Mouse (Mus musculus): Measurements from ENCODE around the gene Iqgap2.

Iqgap2 gene

DNA sequence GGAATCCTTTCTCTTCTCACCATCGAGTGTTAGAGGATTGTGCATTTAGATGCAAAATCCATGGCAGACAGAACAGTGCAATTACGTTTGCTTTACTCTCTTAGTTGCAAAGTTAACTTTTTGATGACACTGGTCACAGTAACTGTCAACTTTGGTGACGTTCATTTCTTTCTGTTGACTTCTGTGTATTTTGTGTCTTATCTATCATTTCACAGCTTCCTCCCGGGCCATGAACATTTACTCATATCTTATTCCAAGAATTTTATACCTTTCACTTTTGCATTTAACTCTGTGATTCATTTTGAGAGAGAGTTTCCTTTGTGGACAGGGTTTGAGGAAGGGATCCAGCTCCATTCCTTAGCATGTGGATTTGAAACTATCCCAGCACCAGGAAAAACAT, 238.0 kb downstream of the Iqgap2 start:
- DNase-seq (ENCODE audit: low spot score): no peak

DNA sequence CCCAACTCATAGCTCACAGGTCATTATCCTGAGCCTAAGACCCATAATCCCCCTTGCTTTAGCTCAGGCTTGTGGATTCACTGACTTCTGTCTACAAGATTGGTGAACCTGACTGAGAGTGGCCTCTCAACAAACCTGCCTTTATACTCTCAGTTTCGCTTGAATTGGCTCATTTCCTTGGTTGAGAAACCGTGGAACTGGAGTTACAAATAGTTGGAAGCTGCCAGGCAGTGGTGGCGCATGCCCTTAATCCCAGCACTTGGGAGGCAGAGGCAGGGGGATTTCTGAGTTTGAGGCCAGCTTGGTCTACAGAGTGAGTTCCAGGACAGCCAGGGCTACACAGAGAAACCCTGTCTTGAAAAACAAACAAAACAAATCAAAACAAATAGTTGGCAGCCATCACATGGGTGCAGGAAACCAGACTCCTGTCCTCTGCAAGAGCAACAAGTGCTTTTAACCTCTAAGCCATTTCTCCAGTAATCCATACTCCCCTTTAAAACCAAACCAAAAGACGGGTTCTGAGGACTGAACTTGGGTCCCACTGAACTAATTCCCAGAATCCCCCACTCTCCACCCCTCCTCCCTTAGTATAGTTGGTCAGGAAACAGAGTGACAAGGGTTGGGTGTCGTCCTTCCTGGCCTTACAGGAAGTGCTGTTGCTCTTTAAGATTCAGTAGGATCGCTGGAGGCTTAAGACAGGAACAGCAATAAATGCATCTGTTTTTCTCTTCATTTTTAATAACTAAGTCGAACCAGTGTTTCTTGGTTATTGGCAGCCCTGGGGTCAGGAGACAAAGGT, 239.7 kb downstream of the Iqgap2 start:
- DNase-seq (ENCODE audit: low spot score): no peak

DNA sequence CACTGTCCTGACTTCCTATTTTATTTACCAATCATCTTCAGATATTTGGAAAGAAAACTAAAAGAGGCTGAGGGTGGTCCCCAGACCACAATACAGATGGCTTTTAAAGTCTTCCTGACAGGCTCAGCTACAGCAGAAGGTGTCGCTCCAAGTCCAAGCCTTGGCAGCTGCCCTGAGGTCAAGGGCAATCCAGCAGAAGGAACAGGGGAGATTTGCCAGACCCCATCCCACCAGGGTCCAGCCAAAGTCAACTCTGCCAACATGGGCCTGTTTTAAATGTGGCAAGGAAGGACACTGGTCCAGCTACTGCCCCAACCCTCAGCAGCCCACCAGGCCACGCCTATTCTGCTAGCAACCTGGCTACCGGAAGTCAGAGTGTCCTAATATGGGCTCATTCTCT, 241.8 kb downstream of the Iqgap2 start:
- no peak for DNase-seq (ENCODE audit: low spot score)

DNA sequence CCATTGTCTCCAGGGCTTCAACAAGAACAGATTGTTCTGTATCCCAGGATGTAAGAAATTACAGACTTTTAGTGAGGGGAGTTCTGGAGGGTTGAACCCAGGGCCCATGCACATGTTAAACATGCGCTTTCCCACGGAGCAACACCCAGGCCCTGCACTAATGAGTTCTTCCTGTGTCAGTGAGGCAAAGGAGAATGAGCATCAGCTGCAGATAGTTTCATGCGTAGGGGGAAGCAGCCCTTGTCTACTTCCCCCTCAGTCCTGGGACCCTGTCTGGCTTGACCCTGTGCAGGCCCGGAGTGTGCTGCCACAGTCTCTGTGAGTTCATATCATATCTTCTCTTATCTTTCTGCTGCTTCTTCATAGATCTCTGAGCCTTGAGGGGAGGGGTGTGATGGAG, 244.5 kb downstream of the Iqgap2 start:
- DNase-seq (ENCODE audit: low spot score): no peak

DNA sequence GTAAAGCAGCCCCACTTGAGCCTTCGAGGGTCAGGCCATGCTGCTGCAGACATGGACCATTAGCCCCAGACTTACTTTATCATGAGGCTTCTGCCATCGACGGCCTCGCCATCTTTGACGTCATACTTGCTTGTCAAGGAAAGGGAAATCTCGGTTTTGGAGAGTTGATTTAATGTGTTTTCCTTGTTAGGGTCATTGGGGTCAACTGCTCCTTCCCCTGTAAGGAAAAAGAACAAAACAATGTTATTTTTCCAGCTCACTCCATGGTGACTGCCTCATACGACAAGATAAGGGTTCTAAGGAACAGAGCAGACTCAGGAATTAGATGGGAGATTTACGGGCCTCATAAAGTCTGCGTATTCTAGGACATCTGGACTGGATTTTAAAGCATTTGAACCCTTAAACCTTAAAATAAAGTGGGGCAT, 245.0 kb downstream of the Iqgap2 start:
- DNase-seq (ENCODE audit: low spot score): no peak

DNA sequence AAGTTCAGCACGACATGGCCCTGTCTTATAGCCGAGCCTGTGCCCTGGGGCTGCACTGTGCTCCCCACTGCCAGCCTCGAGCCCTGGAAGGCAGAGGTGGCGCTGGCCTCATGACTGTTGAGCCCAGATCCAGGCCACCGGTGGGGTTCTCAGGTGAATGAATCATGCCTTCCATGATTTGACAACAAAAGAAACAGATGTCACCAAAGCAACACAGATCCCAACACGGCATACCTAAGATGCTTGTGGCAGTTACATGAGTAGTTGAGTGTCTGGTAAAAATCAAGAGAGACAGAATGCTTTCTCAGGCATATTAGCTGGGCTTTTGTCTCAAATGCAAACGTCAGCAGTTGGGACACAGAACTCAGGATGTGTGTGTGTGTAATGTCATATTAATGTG, 248.0 kb downstream of the Iqgap2 start:
- no peak for DNase-seq (ENCODE audit: low spot score)

DNA sequence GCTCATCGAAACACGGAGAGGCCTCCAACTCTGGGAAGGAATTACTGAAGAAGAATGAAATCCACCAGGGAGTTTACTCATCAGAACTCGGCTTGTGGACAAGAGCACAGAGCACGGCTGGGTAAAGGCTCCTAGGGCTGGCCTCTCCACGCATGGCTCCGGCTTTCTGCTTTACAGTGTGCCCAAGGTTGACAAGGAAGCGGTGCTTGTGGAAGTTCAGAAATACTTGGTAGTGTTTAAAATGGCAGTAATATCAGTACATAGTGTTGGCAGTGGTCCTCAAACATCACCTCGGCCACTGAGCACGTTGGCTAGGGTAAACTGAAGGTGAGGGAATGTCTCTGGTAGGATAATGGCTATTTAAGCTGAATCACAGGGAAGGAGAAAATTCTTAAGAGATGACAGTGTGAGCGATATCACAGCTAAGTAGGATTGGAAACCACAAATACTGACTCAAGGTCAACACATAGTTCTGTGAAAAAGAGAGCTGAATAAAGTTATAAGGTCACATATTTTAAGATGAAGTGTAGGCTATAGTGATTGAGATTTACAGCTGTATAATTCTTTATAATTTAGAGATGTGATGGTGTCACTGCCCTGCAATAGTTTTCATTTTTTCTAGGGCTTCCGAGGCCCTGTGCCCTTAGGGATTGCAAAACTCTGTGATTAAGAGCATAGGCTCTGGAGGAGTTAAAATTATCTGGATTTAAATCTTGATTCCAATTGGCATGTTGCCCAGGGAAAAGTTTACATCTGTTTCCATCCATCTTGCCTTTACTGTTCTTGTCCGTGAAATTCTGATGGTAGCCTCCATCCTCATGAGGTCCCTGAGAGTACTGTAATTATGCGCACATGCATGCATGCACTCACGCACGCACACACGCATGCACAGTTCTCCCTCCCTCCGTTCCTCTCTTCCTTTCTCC, 250.4 kb downstream of the Iqgap2 start:
- DNase-seq (ENCODE audit: low spot score): no peak

DNA sequence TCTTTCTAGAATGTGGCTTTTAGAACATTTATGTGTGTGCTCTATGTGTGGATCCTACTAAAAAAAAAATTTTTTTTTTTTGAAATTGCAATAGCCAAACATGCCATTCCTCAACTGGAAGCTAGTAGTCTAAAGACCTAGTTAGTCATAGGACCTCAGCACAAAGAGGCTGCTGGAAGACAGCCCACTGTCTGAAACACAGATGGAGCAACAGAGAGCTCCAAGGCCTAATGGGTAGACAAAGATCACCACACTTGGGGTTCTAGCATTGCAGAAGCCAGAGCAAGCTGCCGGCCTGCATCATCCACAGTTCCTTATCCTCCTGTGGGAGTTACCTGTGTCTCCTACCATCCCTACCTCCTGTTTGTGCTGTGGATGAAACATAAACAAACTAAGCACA, 251.3 kb downstream of the Iqgap2 start:
- no peak for DNase-seq (ENCODE audit: low spot score)

DNA sequence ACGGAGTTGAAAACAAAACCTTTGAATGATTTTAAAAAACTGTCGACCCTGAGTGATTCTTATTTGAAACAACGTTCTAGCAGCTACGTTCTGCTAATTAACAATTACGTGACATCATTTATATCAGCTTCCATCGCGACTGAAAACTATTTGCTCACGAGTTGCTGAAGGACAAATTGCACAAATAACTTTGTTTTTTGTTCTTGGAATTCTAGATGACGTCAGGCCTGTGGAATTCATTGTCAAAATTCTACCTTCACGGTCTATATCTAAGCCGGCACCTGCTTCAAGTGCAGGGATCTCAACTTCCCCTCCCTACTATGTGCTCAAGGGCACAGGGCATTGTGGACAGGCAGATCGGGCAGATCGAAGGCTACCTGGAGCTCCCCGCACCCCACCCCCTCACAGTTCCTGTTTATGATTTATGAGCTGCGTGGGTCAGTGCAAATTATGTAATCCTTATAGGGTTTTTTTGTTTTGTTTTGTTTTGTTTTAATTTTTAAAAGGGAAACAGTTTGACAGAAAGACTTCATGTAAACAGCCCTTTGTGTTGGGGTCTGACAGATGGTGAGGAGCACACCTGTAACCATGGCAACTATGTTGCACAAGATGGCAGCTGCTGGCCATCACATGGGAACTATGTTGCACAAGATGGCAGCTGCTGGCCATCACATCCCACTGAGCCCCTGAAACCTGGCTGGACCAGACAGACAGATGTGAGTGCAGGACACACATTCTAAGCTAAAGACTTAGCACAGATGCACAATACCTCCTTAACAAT, 252.2 kb downstream of the Iqgap2 start:
- no peak for DNase-seq (ENCODE audit: low spot score)

DNA sequence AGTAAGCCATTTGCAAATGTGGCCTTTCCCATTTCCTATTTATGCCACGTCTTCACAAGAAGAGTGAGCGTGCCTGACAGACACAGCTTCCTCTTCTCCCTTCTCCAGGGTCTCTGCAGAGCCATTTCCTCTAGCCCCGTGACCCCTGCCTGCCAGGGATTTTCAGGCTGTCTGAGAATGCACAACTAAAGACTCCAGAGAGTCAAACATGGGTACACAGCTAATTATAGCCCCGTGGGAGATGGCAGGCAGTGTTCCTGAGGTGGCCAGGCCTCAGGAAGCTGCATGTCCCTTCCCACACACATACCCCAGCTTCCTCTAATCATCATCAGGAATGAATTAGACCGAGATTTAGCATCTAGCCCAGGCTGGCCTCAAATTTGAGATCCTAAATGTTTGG, 252.8 kb downstream of the Iqgap2 start:
- DNase-seq (ENCODE audit: low spot score): no peak

DNA sequence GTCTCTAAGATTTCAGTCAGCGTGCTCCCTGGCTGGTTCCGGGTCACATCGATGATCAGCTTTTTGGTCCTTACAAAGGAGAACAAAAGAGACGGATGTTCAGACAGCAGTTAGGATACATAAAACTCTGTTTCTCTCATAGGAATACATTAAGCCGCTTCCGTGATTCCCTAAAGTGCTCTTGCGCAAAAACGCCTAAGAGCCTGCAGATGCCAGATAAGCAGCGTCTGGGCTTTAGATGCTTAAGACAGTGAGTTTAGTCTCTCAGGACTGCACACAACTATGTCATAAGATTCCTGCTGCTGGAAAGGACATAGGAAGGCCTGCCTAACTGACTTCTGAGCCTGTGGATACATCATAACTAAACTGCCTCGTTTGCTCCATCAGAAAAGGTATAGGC, 254.0 kb downstream of the Iqgap2 start:
- no peak for DNase-seq (ENCODE audit: low spot score)

DNA sequence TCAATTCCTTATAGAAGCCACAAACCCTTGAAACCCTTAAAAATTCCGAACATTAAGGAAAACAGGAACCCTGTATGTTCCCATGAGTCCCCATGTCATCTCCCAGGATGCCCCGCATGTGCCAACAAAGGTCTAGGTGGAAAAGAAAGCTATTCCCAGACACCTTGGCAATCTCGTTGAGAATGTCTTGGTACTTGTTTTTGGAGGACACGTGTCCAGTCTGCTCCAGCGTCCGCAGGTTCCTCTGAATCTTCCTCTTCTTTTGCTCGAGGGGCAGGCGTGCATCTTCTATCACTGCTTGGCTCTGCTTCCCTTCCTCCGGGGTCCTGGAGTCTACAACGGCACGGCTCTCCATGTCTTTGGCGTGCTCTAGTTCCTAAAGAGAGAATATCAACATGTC, 256.4 kb downstream of the Iqgap2 start:
- DNase-seq (ENCODE audit: low spot score): no peak

DNA sequence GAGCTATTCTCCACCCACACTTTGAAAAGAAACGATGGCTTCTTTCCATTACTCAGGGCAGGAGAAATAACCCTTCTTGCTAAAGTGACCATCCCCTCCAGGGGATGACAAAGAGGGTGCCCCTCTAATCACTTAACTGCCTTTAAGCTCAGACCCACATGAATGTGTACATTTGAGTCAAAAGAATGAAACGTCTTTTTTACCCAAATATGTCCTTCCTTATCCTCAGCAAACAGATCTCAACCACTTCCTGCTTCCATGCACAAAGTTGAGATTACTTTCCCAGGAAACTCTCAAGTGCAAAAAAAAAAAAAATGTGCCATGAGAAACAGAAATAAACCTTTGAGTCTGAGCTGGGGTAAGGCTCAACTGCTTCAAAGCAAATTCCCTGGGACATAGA, 257.3 kb downstream of the Iqgap2 start:
- DNase-seq (ENCODE audit: low spot score): no peak

DNA sequence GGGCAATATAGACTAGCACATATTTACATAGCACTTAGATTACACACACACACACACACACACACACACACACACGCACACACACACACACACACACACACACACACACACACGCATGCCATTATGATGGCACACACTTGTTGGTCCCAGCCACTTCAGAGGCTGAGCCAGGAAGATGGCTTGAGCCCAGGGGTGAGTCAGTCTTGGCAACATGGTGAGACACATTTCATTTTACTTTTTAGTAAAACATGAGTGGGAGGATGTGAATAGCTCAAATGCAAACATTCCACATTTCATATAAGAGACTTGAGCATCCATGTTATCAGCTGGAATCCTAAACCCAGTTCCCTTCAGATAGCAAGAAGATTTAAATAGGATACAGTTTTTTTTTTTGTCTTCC, 258.3 kb downstream of the Iqgap2 start:
- DNase-seq (ENCODE audit: low spot score): no peak

DNA sequence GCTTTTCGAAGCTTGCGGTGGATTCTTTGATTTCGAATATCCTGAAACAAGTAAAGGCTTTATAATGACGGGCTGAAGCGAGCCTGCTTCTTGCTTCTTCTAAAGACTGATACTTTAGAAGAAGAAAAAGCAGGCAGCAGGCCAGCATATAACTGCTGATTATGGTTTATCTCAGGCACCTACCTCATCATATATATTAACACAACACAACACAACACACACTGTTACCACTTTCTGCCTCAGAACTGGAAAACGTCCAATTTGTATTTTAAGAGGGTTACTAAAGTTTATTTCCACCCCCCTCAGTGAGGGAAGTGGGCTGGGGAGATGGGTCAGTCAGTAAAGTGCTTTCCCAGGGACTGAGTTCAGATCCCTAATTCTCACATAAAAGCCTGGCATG, 259.6 kb downstream of the Iqgap2 start:
- no peak for DNase-seq (ENCODE audit: low spot score)

DNA sequence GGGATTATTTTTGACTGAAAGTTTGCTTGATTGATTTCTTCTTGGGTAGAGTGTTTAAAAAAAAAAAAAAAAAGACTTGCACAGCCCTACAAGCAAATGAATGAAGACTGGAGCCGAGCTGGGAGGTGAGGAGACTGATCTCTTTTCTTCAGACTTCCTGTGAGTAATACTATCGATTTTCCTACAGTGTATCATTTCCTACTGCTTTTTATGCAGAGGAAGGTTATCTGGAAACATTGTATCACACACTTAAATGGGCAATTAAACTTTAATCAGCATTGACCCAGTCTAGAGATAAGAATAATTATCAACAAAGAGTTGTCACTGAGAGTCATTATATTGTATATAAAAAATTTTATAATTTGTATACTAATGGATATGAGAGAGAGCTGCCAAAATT, 261.0 kb downstream of the Iqgap2 start:
- DNase-seq (ENCODE audit: low spot score): no peak

DNA sequence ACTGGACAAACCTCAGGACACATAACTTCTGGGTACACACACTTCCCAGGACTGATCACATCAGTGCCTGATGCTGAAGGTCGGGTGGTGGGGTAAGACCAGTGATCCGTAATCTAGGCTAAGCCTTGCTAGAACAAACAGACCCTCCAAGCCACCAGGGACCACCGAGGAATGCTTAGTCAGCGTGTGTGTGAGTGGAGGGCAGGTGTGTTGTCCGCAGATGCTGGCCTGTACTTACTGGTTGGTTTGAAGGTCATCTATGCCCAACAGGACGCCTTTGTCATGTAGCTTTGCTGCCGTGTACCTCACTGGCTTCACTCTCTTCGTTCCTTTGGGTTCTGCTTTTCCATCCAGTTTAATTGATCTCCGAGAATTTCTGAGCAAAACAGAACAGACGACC, 262.0 kb downstream of the Iqgap2 start:
- DNase-seq (ENCODE audit: low spot score): no peak

DNA sequence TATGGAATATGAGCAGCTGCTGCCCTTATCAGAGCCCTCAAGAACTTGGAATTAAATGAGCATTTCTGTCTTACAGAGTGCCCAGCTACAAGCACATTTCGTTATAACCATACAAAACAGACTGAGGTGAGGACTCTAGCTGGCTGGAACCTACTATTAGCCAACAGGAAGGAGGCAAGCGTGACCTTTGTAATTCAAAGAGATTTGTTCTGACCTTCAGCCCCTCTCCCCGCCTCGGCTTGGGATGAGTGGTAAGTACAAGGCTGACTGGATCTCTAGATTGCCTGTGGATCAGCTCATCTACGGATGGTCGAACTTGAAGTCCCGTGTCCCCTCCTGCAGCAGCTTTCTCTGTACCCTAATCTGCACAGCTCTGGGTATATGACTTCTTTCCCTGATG, 265.0 kb downstream of the Iqgap2 start:
- no peak for DNase-seq (ENCODE audit: low spot score)

DNA sequence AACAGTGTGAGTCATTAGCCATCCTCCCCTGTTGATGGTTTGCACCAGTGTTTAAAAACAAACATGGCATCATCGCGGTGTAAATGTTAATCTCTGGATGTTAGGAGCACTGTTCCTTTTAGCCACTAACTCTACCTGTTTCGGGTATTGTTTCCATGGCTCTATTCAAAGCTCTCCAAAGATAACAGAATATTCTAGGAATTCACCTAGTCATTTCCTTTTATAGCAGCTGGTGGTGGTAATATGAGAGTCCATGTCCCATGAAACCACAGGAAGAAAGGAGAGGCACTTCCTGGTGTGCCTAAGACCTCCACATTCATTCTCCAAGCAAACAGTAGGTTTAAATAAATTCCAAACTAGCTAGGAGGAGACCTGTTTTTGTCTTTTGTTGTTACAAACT, 268.7 kb downstream of the Iqgap2 start:
- DNase-seq (ENCODE audit: low spot score): no peak

DNA sequence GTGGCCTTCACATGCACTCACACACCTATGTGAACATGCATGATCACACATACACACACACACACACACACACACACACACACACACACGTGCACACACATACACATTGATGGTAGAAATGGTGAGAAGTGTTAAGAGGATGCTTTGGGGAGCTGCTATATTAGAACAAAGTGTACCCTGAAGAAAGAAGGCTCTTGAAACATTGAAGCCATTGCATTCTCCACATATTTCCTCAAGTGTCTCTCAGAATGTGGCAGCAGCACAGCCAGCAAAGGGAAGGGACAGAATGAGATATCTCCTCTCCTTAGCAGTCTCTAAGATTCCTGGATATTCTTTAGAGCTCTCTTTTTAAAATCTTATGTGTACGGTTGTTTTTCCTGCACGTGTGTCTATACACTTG, 270.2 kb downstream of the Iqgap2 start:
- no peak for DNase-seq (ENCODE audit: low spot score)

DNA sequence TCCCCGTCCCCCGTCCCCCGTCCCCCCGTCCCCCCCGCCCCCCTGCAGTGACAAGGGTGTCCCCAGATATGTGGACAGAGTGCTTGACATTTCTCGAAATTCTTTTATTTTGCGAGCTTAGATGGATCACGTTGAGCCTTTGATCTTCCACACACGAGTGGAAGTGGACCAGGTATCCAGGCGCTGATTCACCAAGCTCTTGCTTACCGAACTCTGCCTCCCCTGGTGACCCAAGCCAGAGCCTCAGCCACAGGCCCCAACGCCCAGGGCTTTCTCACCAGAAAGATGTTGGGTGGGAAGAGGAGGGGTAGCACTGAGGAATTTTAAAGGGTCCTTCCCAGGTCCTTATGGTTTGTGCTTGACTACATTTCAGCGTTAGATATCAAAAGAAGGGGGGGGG, 272.9 kb downstream of the Iqgap2 start:
- DNase-seq (ENCODE audit: low spot score): no peak

DNA sequence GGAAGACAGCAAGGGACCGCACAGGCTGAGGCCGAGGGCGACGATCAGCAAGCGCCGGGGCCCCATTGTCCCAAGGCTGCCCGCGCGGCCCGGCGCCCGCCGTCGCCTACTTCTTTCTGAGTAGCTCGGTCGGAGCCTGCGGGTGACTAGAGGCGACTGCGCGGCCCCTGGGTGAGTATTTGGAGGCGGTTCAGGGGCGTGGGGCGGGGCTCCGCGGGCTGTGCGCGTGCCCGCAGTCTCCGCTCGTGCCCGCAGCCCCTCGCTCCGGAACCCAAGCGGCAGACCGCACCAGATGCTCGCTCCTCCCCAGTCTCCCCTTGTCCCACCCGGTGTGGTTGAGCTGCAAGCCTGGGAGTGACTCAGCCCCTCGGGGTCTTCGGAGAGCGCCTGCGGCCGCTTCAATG, 273.4 kb downstream of the Iqgap2 start, which contains the start of gene F2r:
Gene F2r (minus strand): TSS at position 179 of the 404 bp plus-strand sequence.
- peak; percentile 71 for DNase-seq (ENCODE audit: low spot score)

All from ovary, postnatal 14 days (tissue).